Mouse (Mus musculus): ENCODE data around the gene Dop1b. TPM values are rescaled to one million over a fixed set of nuclear protein-coding genes. Genes with fewer than 3 reads are reported as not detected.
A peak's percentile ranks its signal among the peaks of the same experiment; 100 is the strongest.

The Dop1b gene
- total and polyA plus RNA-seq, 3 experiments, result 0.90 to 4.5 (median 3.1) TPM

DNA sequence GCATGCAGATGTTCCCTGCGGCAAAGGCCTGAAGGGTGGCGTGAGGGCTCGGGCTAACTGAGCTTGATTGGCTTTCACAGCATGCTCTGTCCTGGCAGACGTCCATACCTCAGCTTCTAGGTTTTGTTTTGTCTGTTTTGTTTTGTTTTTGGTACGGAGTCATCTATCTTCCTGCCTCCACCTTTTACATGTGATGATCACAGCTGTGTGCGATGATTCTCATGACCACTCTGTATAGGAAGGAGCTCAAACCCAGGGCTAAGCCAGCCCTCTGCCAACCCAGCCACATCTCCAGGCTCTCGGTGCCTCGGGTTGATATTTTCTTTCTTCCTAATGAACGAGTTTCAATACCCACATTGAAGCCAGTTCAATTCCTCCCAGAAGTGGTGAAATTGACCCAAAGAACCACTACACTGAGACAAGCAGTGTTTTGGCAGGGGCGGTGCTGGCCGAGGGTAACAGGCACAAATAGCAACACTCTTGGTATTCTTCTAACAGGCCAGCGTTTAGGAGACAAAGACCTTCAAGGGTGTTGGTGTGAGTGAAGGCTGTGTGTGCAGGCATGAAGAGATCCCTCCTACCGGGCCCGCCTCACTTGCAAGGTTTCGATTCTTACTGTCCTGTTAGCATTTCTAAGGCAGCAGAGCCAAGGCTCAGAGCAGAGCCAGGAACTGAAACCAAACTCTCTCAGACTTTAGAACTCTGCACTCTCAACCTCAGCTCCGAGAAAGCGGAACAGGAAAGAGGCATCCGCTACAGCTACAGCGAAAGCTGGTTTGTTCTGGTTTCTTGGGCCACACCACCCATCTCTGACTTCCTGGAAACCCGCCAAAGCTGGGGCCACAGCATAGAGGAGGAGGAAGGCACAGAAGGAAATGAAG lies 104.4 kb downstream of the Dop1b start:
- H3K27ac ChIP-seq (ENCODE audit: insufficient read depth, low read depth), result peak overlapping the region; percentile 97
- no peaks in the 10 kb centered on the region for H3K79me2 ChIP-seq (replicated peaks; ENCODE audit: control insufficient read depth, extremely low read depth, insufficient read depth, poor library complexity, severe bottlenecking)
- peak overlapping the region; percentile 65 for H3K4me2 ChIP-seq (ENCODE audit: insufficient read depth, low read depth, poor library complexity, severe bottlenecking)
- peaks cover 14% of the 10 kb centered on the region for H3K9me3 ChIP-seq (replicated peaks; ENCODE audit: low read length)
- in situ Hi-C loops (cut with MboI; ENCODE audit: low pct_ligation_motif_present, low pct_unique_long_range_greater_than_20kb, low sequenced_read_pairs), result no loop called here
- DNase-seq (ENCODE audit: extremely low read depth), result peak; percentile 99
- H3K9ac ChIP-seq (ENCODE audit: insufficient read depth, low read depth), result peak overlapping the region; percentile 72
- peak overlapping the region; percentile 29 to 45 (median 38) for H3K4me3 ChIP-seq (replicated peaks in 1 of 3; ENCODE audit: low read depth in 2 of 3, low read length in 2 of 3, poor library complexity in 1 of 3)
- H3K4me1 ChIP-seq (ENCODE audit: control insufficient read depth in 1 of 2, insufficient read depth in 2 of 2), result peaks cover 16 to 38% of the 10 kb centered on the region in 2 experiments
- peaks cover 0 to 3% of the 10 kb centered on the region in 2 experiments for H3K36me3 ChIP-seq (replicated peaks in 1 of 2; ENCODE audit: control insufficient read depth in 1 of 2, insufficient read depth in 1 of 2, low read length in 1 of 2)
- H3K27me3 ChIP-seq (replicated peaks), result no peaks in the 10 kb centered on the region
- dilution Hi-C loops (cut with MboI; ENCODE audit: extremely low pct_ligation_motif_present, extremely low pct_unique_long_range_greater_than_20kb, low sequenced_read_pairs), result no loop called here
- peak; percentile 88; the same call in 1 of the 2 replicates for TF ChIP-seq TBP (conservative IDR thresholded peaks at IDR 0.05; ENCODE audit: low read depth, low read length)
- peak; percentile 89 for TF ChIP-seq MEF2A (IDR thresholded peaks at IDR 0.05; ENCODE audit: borderline replicate concordance, low read depth, low read length)
- TF ChIP-seq JUND (conservative IDR thresholded peaks at IDR 0.05; ENCODE audit: low read depth, low read length), result no peak
- TF ChIP-seq TCF12 (IDR thresholded peaks at IDR 0.05; ENCODE audit: low read depth, low read length), result peak; percentile 89
- peak; percentile 88 for TF ChIP-seq SIN3A (IDR thresholded peaks at IDR 0.05; ENCODE audit: low read length)
- TF ChIP-seq MXI1 (IDR thresholded peaks at IDR 0.05; ENCODE audit: low read depth, low read length), result peak; percentile 55; the same call in 1 of the 2 replicates
- TF ChIP-seq IRF4 (IDR thresholded peaks at IDR 0.05; ENCODE audit: low read depth, low read length), result peak; percentile 100
- peak; percentile 80; the same call in 1 of the 2 replicates for TF ChIP-seq ZMIZ1 (IDR thresholded peaks at IDR 0.05; ENCODE audit: low read depth, low read length)
- TF ChIP-seq MAFK (IDR thresholded peaks at IDR 0.05; ENCODE audit: insufficient replicate concordance, low read length), result peak; percentile 81
- TF ChIP-seq HCFC1 (IDR thresholded peaks at IDR 0.05; ENCODE audit: low read depth, low read length), result peak; percentile 71
- TF ChIP-seq GABPA (IDR thresholded peaks at IDR 0.05; ENCODE audit: insufficient replicate concordance, low read depth, low read length), result no peak
- no peak for TF ChIP-seq PAX5 (IDR thresholded peaks at IDR 0.05; ENCODE audit: low read length)
- no peak; the same call in 1 of the 2 replicates for TF ChIP-seq SMC3 (IDR thresholded peaks at IDR 0.05; ENCODE audit: low read depth, low read length)
- 0 out of 2 replicates have a peak, but pooled peaks have one; percentile 9 for TF ChIP-seq KAT2A (IDR thresholded peaks at IDR 0.05; ENCODE audit: insufficient replicate concordance, low read length)
- no peak for TF ChIP-seq ZNF384 (IDR thresholded peaks at IDR 0.05; ENCODE audit: low read depth, low read length)
- TF ChIP-seq EP300 (IDR thresholded peaks at IDR 0.05; ENCODE audit: low read length), result peak; percentile 96
- TF ChIP-seq ZC3H11A (IDR thresholded peaks at IDR 0.05; ENCODE audit: low read depth, low read length), result no peak
- TF ChIP-seq UBTF (IDR thresholded peaks at IDR 0.05; ENCODE audit: low read depth, low read length), result peak; percentile 25; the same call in 1 of the 2 replicates
- 0 out of 2 replicates have a peak, but pooled peaks have one; percentile 34 for TF ChIP-seq NELFE (IDR thresholded peaks at IDR 0.05; ENCODE audit: low read depth, low read length)
- TF ChIP-seq CHD2 (IDR thresholded peaks at IDR 0.05; ENCODE audit: low read length), result no peak; the same call in 1 of the 2 replicates
- TF ChIP-seq CHD1 (IDR thresholded peaks at IDR 0.05; ENCODE audit: low read depth, low read length), result peak; percentile 73; the same call in 1 of the 2 replicates
- TF ChIP-seq POLR2A (IDR thresholded peaks at IDR 0.05; ENCODE audit: low read depth, low read length), result peak; percentile 66; the same call in 1 of the 2 replicates
- TF ChIP-seq USF2 (conservative IDR thresholded peaks at IDR 0.05; ENCODE audit: low read depth, low read length), result no peak
- peak; percentile 82; the same call in 1 of the 2 replicates for TF ChIP-seq MAZ (IDR thresholded peaks at IDR 0.05; ENCODE audit: low read depth, low read length)
- peak; percentile 96 for TF ChIP-seq ELF1 (IDR thresholded peaks at IDR 0.05; ENCODE audit: low read depth, low read length)
- TF ChIP-seq RCOR1 (conservative IDR thresholded peaks at IDR 0.05; ENCODE audit: low read depth, low read length), result no peak
- peak; percentile 14 for TF ChIP-seq RAD21 (IDR thresholded peaks at IDR 0.05; ENCODE audit: low read depth, low read length)
- TF ChIP-seq JUN (IDR thresholded peaks at IDR 0.05; ENCODE audit: insufficient read depth, low read depth, low read length), result no peak; the same call in 1 of the 2 replicates
- no peak for TF ChIP-seq CTCF (conservative IDR thresholded peaks at IDR 0.05 in 1 of 2, IDR thresholded peaks at IDR 0.05 in 1 of 2; ENCODE audit: low read depth in 2 of 2, low read length in 2 of 2)
- no peak; the same call in 1 of the 2 replicates for TF ChIP-seq MYC (IDR thresholded peaks at IDR 0.05; ENCODE audit: low read depth, low read length)
- TF ChIP-seq E2F4 (IDR thresholded peaks at IDR 0.05; ENCODE audit: insufficient replicate concordance, low read depth, low read length), result 0 out of 2 replicates have a peak, but pooled peaks have one; percentile 23
- peak; percentile 81 for TF ChIP-seq ETS1 (conservative IDR thresholded peaks at IDR 0.05; ENCODE audit: low read depth, low read length)
- TF ChIP-seq NRF1 (IDR thresholded peaks at IDR 0.05; ENCODE audit: low read depth, low read length), result no peak; the same call in 1 of the 2 replicates
- peak; percentile 82; the same call in 1 of the 2 replicates for TF ChIP-seq POLR2AphosphoS2 (IDR thresholded peaks at IDR 0.05; ENCODE audit: low read depth, low read length)
- no peak for TF ChIP-seq ZKSCAN1 (IDR thresholded peaks at IDR 0.05; ENCODE audit: borderline replicate concordance, low read depth, low read length)
- peak; percentile 84 for TF ChIP-seq BHLHE40 (IDR thresholded peaks at IDR 0.05; ENCODE audit: low read depth, low read length)
- peak; percentile 77 for TF ChIP-seq MAX (IDR thresholded peaks at IDR 0.05; ENCODE audit: low read length)
